Mouse (Mus musculus) kidney, adult 11 months (tissue): ENCODE data around the gene Iffo1.

Source experiments
- DNase-seq: peaks from one replicate; pipeline ENCODE4 v3.0.0; 2022

Iffo1 gene

DNA sequence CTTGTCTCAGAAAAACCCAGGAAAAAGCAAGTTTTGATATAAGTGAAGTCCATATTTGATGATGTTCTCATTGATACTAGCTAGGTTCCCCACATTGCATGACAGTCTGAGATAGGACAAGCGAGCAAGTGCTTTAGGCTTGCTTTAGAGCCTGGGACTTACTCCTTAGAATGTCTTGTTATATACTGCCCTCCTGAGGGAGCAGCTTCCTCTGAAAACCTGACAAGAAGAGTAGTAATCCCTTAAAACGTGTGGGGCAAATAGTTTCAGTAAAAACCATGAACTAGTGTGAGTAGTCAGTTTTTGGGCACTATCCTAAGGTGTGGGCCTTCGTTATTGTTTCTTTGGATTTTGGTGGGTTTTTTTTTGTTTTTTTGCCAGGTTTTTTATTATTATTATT lies 1.9 kb upstream of the Iffo1 start:
- DNase-seq: no peak

DNA sequence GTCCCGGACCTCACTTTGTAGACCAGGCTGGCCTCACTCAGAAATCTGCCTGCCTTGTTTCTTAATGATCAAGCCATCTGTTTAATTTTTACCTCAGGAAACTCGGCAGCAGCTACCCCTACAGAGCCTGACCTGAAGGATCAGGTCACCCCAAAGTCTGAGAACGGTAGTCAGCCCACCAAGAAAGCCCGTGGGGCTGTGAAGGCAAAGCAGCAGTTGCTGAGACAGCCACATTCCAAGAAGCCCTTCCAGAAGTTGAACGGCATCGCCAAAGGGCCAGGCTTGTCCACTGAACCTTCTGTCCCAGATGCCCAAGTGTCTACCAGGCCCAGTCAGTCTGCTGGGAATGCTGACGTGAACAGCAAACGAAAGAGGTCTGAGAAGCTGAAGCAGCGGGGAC lies 1.1 kb upstream of the Iffo1 start:
- peak; percentile 61 for DNase-seq

DNA sequence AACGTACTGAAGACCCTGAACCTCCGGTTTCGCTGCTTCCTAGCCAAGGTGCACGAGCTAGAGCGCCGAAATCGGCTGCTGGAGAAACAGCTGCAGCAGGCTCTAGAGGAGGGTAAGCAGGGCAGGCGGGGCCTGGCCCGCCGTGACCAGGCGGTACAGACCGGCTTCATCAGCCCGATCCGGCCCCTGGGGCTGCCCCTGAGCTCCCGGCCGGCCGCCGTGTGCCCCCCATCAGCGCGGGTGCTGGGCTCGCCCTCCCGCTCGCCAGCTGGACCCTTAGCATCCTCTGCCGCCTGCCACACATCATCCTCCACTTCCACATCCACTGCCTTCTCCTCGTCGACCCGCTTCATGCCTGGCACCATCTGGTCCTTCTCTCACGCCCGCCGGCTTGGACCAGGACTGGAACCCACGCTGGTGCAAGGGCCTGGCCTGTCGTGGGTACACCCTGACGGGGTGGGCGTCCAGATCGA lies 474 bp downstream of the Iffo1 start:
- no peak for DNase-seq

DNA sequence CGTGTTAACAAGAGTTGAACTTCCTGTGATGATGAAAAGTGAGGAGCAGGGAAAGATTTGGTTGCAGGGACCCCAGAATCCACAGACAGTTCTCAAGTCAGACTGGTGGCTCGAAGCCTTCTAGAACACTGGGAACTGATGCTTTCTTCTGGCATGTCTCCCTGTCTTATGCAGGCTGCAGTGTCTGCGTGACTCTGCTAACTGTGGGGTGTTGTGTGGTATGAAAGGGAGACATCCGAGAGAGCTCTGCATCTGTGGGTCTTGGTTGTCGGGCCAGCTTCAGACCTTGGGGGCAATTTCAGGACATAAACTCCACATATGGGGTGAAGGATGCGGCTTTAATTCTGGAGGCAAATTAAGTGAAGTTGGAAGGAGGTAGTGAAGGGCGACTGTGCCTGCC lies 1.1 kb downstream of the Iffo1 start:
- DNase-seq: no peak

DNA sequence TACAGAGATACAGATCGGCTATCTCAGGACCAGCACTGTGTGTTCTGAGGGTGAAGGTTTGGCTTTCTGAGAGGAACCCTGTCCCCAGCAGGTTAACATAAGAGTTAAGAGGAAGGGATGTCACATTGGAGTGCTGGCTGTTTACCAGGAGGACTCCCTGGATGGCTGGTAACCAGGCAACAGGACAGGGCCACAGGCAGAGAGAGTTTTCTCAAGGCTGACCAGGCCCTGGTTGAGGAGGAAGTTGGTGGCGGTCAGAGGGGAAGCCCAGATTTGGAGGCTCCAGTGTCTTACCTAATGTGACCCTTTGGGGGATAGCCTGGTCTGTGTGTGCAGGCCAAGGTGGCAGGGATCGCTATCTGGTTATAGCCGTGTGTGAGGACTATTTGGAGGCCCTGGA lies 1.8 kb downstream of the Iffo1 start:
- peak; percentile 39 for DNase-seq

DNA sequence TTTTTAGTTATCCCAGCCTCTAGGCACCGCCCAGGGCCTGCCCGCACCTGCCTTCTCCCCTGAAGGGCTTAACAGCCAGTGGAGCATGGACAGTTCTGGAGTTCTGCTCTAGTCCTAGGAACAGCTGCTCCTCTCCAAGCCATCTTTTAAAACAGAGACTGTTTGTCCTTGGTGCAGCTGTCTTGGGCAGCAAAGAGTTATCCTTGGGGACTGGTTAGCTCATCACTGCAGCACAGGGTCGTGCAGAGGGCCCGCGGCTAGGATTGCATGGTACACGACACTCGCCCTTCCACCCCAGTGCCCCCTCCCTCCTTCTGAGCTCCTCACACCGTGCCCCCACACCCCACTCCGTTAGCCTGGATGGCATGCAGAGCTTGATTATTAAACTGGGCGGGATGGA lies 2.3 kb downstream of the Iffo1 start:
- no peak for DNase-seq

DNA sequence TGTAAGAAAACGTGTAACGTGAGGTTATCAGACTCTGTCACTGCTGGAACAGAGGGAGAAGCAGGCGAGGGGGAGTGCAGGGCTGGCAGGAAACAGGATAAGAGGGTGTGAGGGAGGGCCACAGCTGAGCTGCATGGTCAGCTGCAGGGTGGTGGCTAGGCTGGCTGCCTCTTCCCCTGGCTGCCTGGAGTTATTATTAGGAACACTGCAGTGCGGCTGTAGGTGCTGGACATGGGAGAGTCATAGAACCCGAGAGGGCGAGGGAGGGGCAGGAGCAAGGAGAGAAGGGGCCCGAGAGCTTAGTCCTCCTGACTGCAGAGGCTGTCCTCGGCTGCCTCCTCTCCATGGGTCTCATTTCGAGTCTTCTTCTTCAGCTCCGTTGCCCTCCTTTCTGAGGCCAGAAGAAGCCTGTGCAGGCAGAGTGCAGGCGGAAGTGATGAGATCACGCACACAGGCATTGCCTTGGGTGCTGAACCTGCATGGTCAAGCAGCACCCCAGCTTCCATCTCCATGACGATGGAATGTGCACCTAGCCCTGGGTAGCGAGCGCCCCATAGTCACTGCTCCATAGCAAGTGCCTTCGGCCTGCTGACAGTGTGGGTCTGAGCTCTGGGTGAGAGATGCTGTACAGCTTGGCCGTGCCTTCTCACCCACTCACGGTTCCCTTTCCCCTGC lies 3.3 kb downstream of the Iffo1 start:
- peak; percentile 49 for DNase-seq

DNA sequence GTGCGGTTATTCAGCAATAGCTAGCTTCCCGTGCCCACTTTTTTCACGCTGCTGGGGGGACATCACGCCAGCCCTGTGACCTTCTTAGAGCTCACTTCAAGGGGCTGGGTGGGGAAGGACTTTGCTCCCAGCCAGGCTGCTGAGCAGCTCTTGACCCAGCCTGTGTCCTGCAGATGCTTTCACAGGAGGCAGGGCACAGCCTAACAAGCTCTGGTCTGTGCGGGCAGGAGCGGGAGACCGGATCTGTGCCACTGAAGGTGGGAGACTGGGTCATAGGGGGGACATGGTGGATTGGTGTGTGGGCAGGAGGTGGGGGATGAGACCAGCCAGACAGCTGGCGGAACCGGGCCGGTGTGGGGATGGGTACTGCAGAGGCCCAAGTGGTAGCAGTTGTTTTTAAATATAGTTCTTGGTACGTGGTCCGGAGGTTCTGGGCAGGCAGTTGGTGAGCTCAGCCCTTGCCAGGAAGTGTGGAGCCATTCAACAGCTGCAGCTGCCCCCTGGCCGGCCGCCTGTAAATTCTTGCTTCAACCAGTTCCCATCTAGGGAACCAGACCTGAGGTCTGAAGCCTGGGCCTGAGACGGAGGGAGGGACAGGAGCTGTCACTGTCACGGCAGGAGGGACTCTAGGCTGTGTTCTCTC lies 4.0 kb downstream of the Iffo1 start:
- peak; percentile 77 for DNase-seq

DNA sequence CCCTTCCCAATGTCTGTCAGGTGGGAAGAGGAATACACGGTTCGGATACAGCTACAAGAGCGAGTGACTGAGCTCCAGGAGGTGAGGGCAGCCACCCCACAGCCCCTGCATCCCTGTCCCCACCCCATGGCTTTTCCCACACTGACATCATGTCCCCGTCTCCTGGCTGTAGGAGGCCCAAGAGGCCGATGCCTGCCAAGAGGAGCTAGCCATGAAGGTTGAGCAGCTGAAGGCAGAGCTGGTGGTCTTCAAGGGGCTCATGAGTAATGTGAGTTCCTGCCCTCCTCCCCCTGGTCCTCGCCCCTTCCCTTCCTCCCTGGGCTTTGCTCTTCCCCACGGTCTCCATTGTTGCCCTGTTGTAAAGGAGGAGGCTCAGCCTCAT lies 4.5 kb downstream of the Iffo1 start:
- no peak for DNase-seq

DNA sequence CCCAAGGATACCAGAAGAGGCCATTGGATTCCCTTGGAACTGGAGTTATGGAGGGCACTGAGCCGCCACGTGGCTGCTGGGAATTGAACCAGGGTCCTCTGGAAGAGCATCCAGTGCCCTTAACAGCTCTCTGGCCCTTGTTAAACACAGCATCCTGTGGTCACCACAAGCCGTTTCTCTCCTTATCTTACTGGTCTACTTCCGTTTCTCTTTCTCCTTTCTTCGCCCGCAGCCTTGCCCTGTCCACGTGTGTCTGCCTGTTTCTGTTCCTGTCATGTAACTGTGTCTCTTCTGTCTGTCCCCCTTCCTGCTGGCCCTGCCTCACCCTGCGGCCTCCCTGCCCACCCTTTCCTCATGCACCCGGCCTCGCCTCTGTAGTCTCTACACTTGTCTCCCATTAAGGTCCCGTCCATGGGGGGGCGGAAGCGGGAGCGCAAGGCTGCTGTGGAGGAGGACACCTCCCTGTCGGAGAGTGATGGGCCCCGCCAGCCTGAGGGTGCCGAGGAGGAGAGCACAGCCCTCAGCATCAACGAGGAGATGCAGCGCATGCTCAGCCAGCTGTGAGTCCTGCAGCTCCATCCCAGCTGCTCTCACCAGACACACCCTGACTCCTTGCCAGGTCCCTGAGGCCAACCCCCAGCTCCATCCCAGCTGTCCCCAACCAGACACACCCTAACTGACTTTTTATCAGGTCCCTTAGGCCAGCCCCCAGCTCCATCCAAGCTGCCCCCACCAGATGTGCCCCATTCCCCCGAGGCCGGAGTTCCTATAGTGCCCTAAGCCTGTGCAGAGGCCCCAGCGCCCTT lies 7.4 kb downstream of the Iffo1 start:
- no peak for DNase-seq

DNA sequence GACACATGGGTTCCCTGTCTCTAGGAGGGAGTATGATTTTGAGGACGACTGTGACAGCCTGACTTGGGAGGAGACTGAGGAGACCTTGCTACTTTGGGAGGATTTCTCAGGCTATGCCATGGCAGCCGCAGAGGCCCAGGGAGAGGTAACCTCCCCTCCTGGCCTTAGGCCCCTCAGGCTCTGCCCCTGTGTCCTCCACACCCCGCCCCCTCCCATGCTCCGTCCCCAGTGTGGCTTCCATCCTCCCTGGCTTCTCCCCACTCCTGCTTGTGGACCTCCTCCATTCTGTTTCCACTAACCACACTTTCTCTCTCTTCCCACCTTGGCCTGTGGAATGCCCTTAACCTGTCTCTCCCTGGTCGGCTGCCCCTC lies 8.0 kb downstream of the Iffo1 start:
- no peak for DNase-seq

DNA sequence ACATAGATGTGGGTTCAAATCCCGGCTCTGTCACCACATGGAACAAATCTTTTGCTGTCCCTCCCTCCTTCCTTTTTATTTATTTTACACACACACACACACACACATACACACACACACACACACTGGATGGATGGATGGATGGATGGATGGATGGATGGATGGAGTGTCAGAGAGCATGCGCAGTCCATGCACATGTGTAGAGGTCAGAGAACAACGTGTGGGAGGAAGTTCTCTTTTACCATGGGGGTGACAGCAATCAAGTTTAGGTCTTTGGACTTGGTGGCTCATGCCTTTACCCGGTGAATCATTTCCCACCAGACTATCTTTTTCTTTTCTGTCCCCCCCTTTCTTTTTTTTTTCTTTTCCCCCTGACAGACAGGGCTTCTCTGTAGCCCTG lies 8.6 kb downstream of the Iffo1 start:
- no peak for DNase-seq

DNA sequence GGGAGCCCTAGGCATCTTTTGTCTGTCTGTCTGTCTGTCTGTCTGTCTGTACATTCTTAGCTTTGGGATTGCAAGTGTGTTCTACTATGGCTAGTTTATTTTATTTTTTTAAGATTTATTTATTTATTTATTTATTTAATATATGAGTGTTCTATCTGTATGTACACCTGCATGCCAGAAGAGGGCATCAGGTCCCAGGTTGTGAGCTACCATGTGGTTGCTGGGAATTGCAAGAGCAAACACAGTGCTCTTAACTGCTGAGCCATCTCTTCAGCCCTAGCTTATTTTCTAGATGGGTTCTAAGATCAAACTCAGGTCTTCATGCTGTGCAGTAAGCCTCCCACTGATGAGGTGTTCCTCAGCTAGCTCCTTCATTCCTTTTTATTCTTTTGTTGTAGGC lies 9.5 kb downstream of the Iffo1 start:
- no peak for DNase-seq

DNA sequence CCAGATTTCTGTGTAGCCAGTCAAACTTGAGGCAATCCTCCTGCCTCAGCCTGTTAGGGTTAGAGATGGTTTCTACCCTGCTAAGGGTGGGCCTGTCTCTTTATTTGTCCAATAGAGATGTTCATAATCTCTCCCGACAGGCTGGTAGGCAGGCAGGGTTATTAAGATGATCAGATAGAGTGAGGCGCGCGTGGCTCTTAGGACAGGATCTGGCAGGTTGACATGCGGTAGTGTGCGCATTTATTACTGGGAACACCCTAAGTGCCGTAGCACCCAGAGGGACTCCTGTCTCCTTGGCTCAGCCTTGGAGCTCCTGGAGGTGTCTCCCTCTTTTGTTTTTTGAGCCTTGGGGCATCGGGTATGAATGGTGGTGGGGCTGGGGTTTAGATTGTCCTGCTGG lies 10.2 kb downstream of the Iffo1 start:
- DNase-seq: no peak

DNA sequence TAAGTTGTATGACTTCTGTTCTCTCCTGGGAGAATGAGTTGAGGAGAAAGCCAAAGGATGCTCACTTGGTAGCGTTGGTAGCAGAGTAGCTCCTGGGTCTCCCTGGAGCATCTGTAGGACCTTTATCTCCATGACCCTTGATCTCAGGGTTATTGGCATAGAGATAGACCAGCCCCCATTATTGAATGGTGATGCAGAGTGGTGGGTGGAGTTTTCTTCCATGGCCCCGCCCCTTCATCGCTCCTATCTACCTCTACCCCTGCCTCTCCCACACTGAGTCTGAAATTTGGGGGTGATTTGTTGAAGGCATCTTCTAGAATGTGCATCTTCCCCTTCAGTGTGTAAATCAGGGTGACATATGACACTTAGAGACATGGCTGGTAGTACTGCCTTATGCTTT lies 11.4 kb downstream of the Iffo1 start:
- no peak for DNase-seq

DNA sequence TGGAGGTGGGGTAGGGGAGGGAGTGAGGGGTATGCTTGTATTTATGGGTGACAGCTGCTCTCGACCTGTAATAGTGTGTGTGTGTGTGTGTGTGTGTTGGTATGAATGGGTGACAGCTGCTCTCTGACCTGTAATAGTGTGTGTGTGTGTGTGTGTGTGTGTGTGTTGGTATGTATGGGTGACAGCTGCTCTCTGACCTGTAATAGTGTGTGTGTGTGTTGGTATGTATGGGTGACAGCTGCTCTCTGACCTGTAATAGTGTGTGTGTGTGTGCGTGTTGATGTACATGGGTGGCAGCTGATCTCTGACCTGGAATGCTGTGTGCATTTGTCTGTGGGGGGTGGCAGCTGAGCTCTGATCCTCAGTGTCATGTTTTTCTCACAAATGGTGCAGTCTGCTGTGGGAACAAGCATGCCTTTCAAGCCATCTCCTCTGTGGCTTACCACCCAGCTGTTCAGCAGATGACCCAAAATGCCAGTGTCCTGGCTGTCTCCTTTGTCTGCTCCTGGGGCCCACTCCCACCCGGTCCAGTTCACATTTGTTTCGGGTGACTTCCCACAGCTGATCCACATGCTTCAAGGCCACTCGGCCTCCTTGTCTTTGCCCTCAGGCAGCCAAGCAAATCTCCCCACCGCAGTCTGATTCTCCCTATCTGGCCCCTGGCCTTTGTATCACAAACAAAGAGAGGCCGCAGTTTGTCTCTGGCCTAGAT lies 12.0 kb downstream of the Iffo1 start:
- peak; percentile 33 for DNase-seq

DNA sequence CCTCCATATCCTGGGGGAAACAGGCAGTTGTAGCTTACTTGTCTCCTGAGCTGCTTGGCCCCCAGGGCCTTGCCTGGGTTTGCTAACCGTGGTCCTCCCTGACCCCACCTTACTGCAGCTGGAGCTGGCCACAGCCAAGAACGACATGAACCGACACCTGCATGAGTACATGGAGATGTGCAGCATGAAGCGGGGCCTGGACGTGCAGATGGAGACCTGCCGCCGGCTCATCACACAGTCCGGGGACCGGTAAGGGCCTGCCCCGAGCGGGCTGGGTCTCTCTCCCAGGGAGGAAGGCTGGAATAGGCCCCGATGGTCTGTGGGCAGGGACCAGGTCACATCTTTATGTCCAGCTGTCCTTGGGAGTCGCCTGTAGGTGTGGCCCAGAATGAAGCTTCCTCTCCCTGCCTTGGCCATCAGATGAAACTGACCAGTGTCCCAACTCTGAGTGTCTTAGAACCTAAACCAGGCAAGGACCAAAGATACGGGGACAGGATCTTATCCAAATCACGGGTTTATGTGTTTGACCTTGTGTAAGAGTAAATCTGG lies 14.0 kb downstream of the Iffo1 start:
- DNase-seq: no peak

DNA sequence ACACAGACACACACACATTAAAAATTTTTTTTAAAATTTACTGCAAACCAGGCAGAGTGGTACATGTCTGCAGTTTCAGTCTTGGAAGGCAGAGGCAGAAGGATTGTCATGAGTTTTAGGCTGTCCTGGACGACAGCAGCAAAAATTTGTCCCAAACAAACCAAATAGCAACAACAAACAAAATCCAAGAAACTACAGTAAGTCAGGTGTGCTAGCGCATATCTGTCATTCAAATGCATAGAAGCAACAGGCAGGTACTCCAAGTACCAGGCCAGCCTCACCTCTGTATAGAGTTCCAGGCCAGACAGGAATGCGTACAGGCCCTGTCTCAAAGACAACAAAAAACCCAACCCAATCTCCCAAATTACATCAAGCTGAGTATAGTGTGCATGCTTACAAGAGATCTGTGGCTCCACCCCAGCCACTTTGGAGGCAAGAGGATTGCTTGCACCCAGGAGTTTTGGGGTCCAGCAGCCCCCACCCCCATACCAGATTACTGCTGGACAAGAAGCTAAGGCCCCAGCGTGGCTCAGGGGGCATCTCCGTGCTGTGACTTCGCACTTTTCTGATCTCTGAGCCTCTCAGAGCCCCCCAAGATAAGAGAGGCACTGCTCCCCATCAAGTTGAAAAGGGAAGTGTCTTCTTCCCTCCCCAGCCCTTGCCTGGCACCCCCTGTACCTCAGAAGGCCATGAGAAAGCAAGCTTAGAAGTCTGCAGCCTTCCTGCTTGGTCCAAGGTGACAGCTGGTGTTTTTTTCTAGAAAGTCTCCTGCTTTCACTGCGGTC lies 14.9 kb downstream of the Iffo1 start:
- DNase-seq: no peak

DNA sequence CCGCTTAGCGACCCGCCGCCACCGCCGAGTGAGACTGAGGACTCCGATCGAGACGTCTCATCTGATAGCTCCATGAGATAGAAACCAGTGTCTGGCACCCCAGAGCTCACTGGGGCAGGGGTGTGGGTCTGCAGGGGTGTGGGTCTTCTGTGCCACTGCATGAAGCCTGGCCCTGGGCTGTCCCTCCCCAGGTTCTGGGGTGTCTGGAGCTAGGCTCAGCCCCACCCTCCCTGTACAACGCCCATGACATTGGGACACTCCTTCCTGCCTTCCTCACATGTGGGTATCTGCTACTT lies 15.5 kb downstream of the Iffo1 start:
- DNase-seq: no peak

DNA sequence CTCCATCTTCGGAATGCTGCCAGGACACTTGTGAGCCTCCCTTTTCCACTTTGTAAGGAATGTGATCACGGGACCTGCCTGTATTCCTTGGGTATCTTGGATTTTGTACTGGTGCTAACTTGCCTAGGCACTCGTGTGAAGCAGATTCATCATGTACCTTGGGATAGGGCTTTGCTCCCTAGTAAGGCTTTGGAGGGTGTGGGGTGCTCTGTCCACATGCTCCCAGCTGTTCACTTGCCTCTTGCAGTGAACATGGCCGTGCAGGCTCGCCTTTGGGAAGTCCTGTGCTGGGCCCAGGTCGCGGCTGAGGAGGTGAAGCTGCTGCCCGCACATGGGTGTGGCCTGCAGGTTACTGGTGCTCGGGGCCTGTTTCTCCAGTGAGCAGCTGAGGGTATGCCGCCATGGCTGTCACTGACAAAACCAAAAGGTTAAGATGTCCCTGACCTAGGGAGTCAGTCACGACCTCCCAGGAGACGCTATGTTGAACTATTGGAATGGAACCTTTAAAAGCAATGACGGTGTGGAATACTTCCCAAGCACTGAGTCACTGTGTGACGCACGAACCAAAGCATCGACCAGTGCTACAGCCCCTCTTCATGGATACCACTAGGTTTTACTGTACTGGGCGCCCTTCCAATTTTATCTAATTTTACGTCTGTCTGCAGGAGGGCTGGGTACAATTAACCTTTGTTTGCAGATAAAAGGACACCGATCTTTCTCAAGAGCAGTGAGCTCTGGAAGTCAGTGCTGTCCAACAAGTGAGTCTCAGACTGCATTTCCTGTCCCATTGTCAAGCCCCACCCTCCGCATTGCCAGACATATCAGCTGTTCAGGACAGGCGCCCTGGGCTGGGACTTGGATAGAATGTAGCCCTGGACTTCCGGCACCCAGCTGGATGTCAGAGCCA lies 16.1 kb downstream of the Iffo1 start:
- peak; percentile 81 for DNase-seq

DNA sequence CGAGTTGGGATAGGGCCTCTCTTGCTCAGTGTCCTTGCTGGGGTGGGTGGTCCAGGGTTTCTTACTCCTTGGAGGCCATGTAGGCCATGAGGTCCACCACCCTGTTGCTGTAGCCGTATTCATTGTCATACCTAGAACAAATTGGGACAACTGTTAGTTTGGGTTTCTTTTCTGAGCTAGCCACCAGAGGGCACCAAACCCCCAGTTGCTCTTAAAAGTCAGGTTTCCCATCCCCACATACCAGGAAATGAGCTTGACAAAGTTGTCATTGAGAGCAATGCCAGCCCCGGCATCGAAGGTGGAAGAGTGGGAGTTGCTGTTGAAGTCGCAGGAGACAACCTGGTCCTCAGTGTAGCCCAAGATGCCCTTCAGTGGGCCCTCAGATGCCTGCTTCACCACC lies 16.9 kb downstream of the Iffo1 start:
- DNase-seq: peak; percentile 54
